Mouse (Mus musculus) left cerebral cortex, adult 9 months (tissue): ENCODE data around the gene Hormad2.
A peak's percentile ranks its signal among the peaks of the same experiment; 100 is the strongest.

ENCODE experiments used
- DNase-seq, 2 experiments: peaks; one replicate each; pipeline ENCODE4 v3.0.0; 2022; ENCODE audit warnings: low spot score in 2 of 2

Gene Hormad2

GRCm38 (mm10) chr11:4440978-4441377 is at the start of gene Hormad2:
Gene Hormad2, minus strand, starts transcription at chr11:4441105.
- no peak for DNase-seq

- no peak for DNase-seq
These were observed 48.3 kb upstream of the Hormad2 start for GRCm38 (mm10) chr11:4489207-4489606.

GRCm38 (mm10) chr11:4488798-4489197 is 47.9 kb upstream of the Hormad2 start:
- DNase-seq, result no peak

GRCm38 (mm10) chr11:4488367-4488766 is 47.5 kb upstream of the Hormad2 start:
- no peak for DNase-seq

- DNase-seq, result no peak
These were observed 46.6 kb upstream of the Hormad2 start for GRCm38 (mm10) chr11:4487401-4487965.

GRCm38 (mm10) chr11:4484541-4484940 is 43.6 kb upstream of the Hormad2 start:
- DNase-seq, result no peak

- DNase-seq, result no peak
These were observed 41.7 kb upstream of the Hormad2 start for GRCm38 (mm10) chr11:4482641-4483040.

GRCm38 (mm10) chr11:4476184-4476697 is 35.3 kb upstream of the Hormad2 start:
- no peak for DNase-seq

- no peak for DNase-seq
These were observed 31.7 kb upstream of the Hormad2 start for GRCm38 (mm10) chr11:4472464-4473179.

- DNase-seq, result no peak
These were observed 30.8 kb upstream of the Hormad2 start for GRCm38 (mm10) chr11:4471734-4472133.

GRCm38 (mm10) chr11:4471251-4471650 is 30.3 kb upstream of the Hormad2 start:
- DNase-seq, result no peak

- DNase-seq, result no peak
These were observed 28.2 kb upstream of the Hormad2 start for GRCm38 (mm10) chr11:4469091-4469490.

GRCm38 (mm10) chr11:4467436-4467835 is 26.5 kb upstream of the Hormad2 start:
- no peak for DNase-seq

- DNase-seq, result no peak
These were observed 25.3 kb upstream of the Hormad2 start for GRCm38 (mm10) chr11:4466191-4466590.

GRCm38 (mm10) chr11:4464616-4465015 is 23.7 kb upstream of the Hormad2 start:
- DNase-seq, result no peak

- DNase-seq, result no peak
These were observed 23.3 kb upstream of the Hormad2 start for GRCm38 (mm10) chr11:4464186-4464585.

- no peak for DNase-seq
These were observed 22.0 kb upstream of the Hormad2 start for GRCm38 (mm10) chr11:4462868-4463267.

GRCm38 (mm10) chr11:4461154-4461553 is 20.2 kb upstream of the Hormad2 start:
- DNase-seq, result no peak

GRCm38 (mm10) chr11:4460615-4461014 is 19.7 kb upstream of the Hormad2 start:
- no peak for DNase-seq

GRCm38 (mm10) chr11:4454895-4455535 is 14.1 kb upstream of the Hormad2 start:
- DNase-seq, result no peak

GRCm38 (mm10) chr11:4452467-4453184 is 11.7 kb upstream of the Hormad2 start:
- no peak for DNase-seq

GRCm38 (mm10) chr11:4451116-4451515 is 10.2 kb upstream of the Hormad2 start:
- peak in 1 of 2 experiments; percentile 52 for DNase-seq
